Mouse (Mus musculus) forebrain, embryonic 12.5 days (tissue): ENCODE measurements at regions not wholly inside any gene's neighbourhood (a gene's known extent, or its start where the extent isn't known, plus 50 kb on each side); places are given as distances from the start of the nearest gene placed in this dataset.

Source experiments
- ATAC-seq: fragments of 200-750 bp; cut with Nextera tagmentation; 2 replicates; pipeline ENCODE4 v1.8.0; 2017; ENCODE audit warnings: moderate TSS enrichment; ENCODE audit not compliant: low FRiP score
- H3K27ac ChIP-seq: fragments of 300-500 bp; sonication (generic); 2 replicates; pipeline ENCODE4 v1.5.1; 2016; ENCODE audit warnings: mild to moderate bottlenecking
- H3K27me3 ChIP-seq: fragments of 300-500 bp; sonication (generic); 2 replicates; pipeline ENCODE4 v1.6.1; 2016; ENCODE audit warnings: mild to moderate bottlenecking
- H3K36me3 ChIP-seq: fragments of 300-500 bp; sonication (generic); replicated peaks from 2 replicates; pipeline ENCODE4 v1.6.1; 2016; ENCODE audit warnings: mild to moderate bottlenecking
- H3K4me1 ChIP-seq: fragments of 300-500 bp; sonication (generic); 2 replicates; pipeline ENCODE4 v1.6.1; 2016
- H3K4me2 ChIP-seq: fragments of 300-500 bp; sonication (generic); 2 replicates; pipeline ENCODE4 v1.6.1; 2016; ENCODE audit warnings: mild to moderate bottlenecking, moderate library complexity
- H3K4me3 ChIP-seq: fragments of 300-500 bp; sonication (generic); replicated peaks from 2 replicates; pipeline ENCODE4 v1.5.1; 2016; ENCODE audit warnings: mild to moderate bottlenecking
- H3K9ac ChIP-seq: fragments of 300-500 bp; sonication (generic); 2 replicates; pipeline ENCODE4 v1.6.1; 2016; ENCODE audit warnings: mild to moderate bottlenecking
- H3K9me3 ChIP-seq: fragments of 300-500 bp; sonication (generic); 2 replicates; pipeline ENCODE4 v1.6.1; 2016
- WGBS: fragments of 180-500 bp; shearing (Covaris S2); methylation state at CpG from one replicate; pipeline ENCODE4 v1.1.7; 2016; 5-methylcytosine and 5-hydroxymethylcytosine counted together

- H3K27ac ChIP-seq = peak overlapping the region; percentile 83
- ATAC-seq = peak; percentile 72
- H3K9me3 ChIP-seq = no peaks in the 10 kb centered on the region
- 23% methylated on average over 9 of the region's 9 CpGs for WGBS
- no peak overlapping the region for H3K9ac ChIP-seq
- H3K4me1 ChIP-seq = peaks cover 23% of the 10 kb centered on the region
- peak overlapping the region; percentile 56 for H3K4me2 ChIP-seq
- no peaks in the 10 kb centered on the region for H3K36me3 ChIP-seq
- H3K27me3 ChIP-seq = peaks cover 8% of the 10 kb centered on the region; the same call in 1 of the 2 replicates
- H3K4me3 ChIP-seq = no peak overlapping the region
Measured at GRCm38 (mm10) chr13:107247792-107248505, 226.0 kb upstream of the Kif2a start.

GRCm38 (mm10) chr13:107246956-107247751 lies 225.2 kb upstream of the Kif2a start:
- peak overlapping the region; percentile 83 for H3K27ac ChIP-seq
- peak overlapping the region; percentile 56 for H3K4me2 ChIP-seq

GRCm38 (mm10) chr13:107244173-107244572 lies 222.2 kb upstream of the Kif2a start:
- no peak overlapping the region for H3K9ac ChIP-seq
- H3K9me3 ChIP-seq = no peaks in the 10 kb centered on the region
- H3K4me2 ChIP-seq = no peak overlapping the region
- H3K4me1 ChIP-seq = peaks cover 20% of the 10 kb centered on the region
- no peak for ATAC-seq
- H3K27ac ChIP-seq = no peak overlapping the region
- peaks cover 4% of the 10 kb centered on the region; the same call in 1 of the 2 replicates for H3K27me3 ChIP-seq
- H3K36me3 ChIP-seq = no peaks in the 10 kb centered on the region
- WGBS = 95% methylated on average over 3 of the region's 3 CpGs
- H3K4me3 ChIP-seq = no peak overlapping the region

More at GRCm38 (mm10) chr13:107246956-107247751, 225.2 kb upstream of the Kif2a start:
- ATAC-seq = peak; percentile 94
- H3K36me3 ChIP-seq = no peaks in the 10 kb centered on the region
- peaks cover 8% of the 10 kb centered on the region; the same call in 1 of the 2 replicates for H3K27me3 ChIP-seq
- H3K4me3 ChIP-seq = peak overlapping the region; percentile 32
- no peaks in the 10 kb centered on the region for H3K9me3 ChIP-seq
- peaks cover 23% of the 10 kb centered on the region for H3K4me1 ChIP-seq
- WGBS = 6% methylated on average over 17 of the region's 17 CpGs
- peak overlapping the region; percentile 40 for H3K9ac ChIP-seq

GRCm38 (mm10) chr13:107239035-107239387 lies 217.1 kb upstream of the Kif2a start:
- Histone ChIP-seq H3K36me3 (no peaks in the 10 kb centered on the region), H3K4me2 (no peak overlapping the region), H3K4me1 (no peaks in the 10 kb centered on the region), H3K9ac (no peak overlapping the region), H3K9me3 (no peaks in the 10 kb centered on the region), H3K27me3 (peaks cover 2% of the 10 kb centered on the region; the same call in 1 of the 2 replicates), H3K27ac (no peak overlapping the region), H3K4me3 (no peak overlapping the region)
- no peak for ATAC-seq
- 70% methylated on average over 4 of the region's 4 CpGs for WGBS

GRCm38 (mm10) chr13:107238364-107239034 lies 216.6 kb upstream of the Kif2a start:
- no peak overlapping the region for H3K9ac ChIP-seq
- H3K27me3 ChIP-seq = no peaks in the 10 kb centered on the region
- ATAC-seq = no peak
- no peaks in the 10 kb centered on the region for H3K4me1 ChIP-seq
- H3K4me2 ChIP-seq = no peak overlapping the region
- no peaks in the 10 kb centered on the region for H3K36me3 ChIP-seq
- WGBS = 80% methylated on average over 9 of the region's 9 CpGs
- no peak overlapping the region for H3K27ac ChIP-seq
- H3K9me3 ChIP-seq = no peaks in the 10 kb centered on the region
- H3K4me3 ChIP-seq = no peak overlapping the region

GRCm38 (mm10) chr13:107219456-107219855 lies 197.5 kb upstream of the Kif2a start:
- H3K36me3 ChIP-seq = no peaks in the 10 kb centered on the region
- no peak overlapping the region for H3K27ac ChIP-seq
- no peak overlapping the region for H3K4me2 ChIP-seq
- no peak overlapping the region for H3K9ac ChIP-seq
- WGBS = 83% methylated on average over 5 of the region's 5 CpGs
- H3K27me3 ChIP-seq = no peaks in the 10 kb centered on the region; the same call in 1 of the 2 replicates
- ATAC-seq = no peak
- no peak overlapping the region for H3K4me3 ChIP-seq
- no peaks in the 10 kb centered on the region for H3K9me3 ChIP-seq
- no peaks in the 10 kb centered on the region; the same call in 1 of the 2 replicates for H3K4me1 ChIP-seq

GRCm38 (mm10) chr13:107218351-107218750 lies 196.4 kb upstream of the Kif2a start:
- WGBS = 45% methylated on average over 8 of the region's 8 CpGs
- no peaks in the 10 kb centered on the region; the same call in 1 of the 2 replicates for H3K27me3 ChIP-seq
- H3K4me2 ChIP-seq = no peak overlapping the region
- ATAC-seq = 0 out of 2 replicates have a peak, but pooled peaks have one; percentile 30
- H3K4me1 ChIP-seq = no peaks in the 10 kb centered on the region; the same call in 1 of the 2 replicates
- no peak overlapping the region for H3K27ac ChIP-seq
- no peaks in the 10 kb centered on the region for H3K36me3 ChIP-seq
- no peak overlapping the region for H3K4me3 ChIP-seq
- H3K9ac ChIP-seq = no peak overlapping the region
- no peaks in the 10 kb centered on the region for H3K9me3 ChIP-seq

- ATAC-seq = peak; percentile 33; the same call in 1 of the 2 replicates
- WGBS = 76% methylated on average over 6 of the region's 6 CpGs
- Histone ChIP-seq H3K27ac (no peak overlapping the region), H3K9me3 (no peaks in the 10 kb centered on the region), H3K36me3 (no peaks in the 10 kb centered on the region), H3K27me3 (no peaks in the 10 kb centered on the region; the same call in 1 of the 2 replicates), H3K4me1 (no peaks in the 10 kb centered on the region; the same call in 1 of the 2 replicates), H3K4me3 (no peak overlapping the region), H3K9ac (no peak overlapping the region), H3K4me2 (no peak overlapping the region)
Measured at GRCm38 (mm10) chr13:107217825-107218224, 195.9 kb upstream of the Kif2a start.

- no peak overlapping the region for H3K27ac ChIP-seq
- no peak overlapping the region for H3K9ac ChIP-seq
- H3K36me3 ChIP-seq = no peaks in the 10 kb centered on the region
- no peaks in the 10 kb centered on the region for H3K9me3 ChIP-seq
- ATAC-seq = no peak
- H3K4me3 ChIP-seq = no peak overlapping the region
- WGBS = 17% methylated on average over 2 of the region's 2 CpGs
- H3K4me2 ChIP-seq = no peak overlapping the region
- no peaks in the 10 kb centered on the region; the same call in 1 of the 2 replicates for H3K4me1 ChIP-seq
- H3K27me3 ChIP-seq = no peaks in the 10 kb centered on the region
Measured at GRCm38 (mm10) chr13:107213281-107213680, 191.4 kb upstream of the Kif2a start.

- Histone ChIP-seq H3K27ac (no peak overlapping the region), H3K4me3 (no peak overlapping the region), H3K27me3 (no peaks in the 10 kb centered on the region), H3K9ac (no peak overlapping the region), H3K9me3 (no peaks in the 10 kb centered on the region), H3K4me2 (no peak overlapping the region), H3K4me1 (peaks cover 13% of the 10 kb centered on the region; the same call in 1 of the 2 replicates), H3K36me3 (no peaks in the 10 kb centered on the region)
- no peak for ATAC-seq
- 84% methylated on average over 6 of the region's 6 CpGs for WGBS
Measured at GRCm38 (mm10) chr13:107210676-107211075, 188.8 kb upstream of the Kif2a start.

GRCm38 (mm10) chr13:107207354-107208181 lies 185.6 kb upstream of the Kif2a start:
- H3K27me3 ChIP-seq = no peaks in the 10 kb centered on the region
- peak overlapping the region; percentile 65 for H3K27ac ChIP-seq
- H3K9ac ChIP-seq = no peak overlapping the region
- H3K4me1 ChIP-seq = peaks cover 13% of the 10 kb centered on the region; the same call in 1 of the 2 replicates
- no peaks in the 10 kb centered on the region for H3K36me3 ChIP-seq
- peak overlapping the region; percentile 42 for H3K4me2 ChIP-seq
- WGBS = 41% methylated on average over 20 of the region's 20 CpGs
- H3K9me3 ChIP-seq = no peaks in the 10 kb centered on the region
- H3K4me3 ChIP-seq = no peak overlapping the region; the same call in 1 of the 2 replicates
- peak; percentile 96 for ATAC-seq
